Mouse (Mus musculus): ENCODE measurements around the gene Srrm4.

The Srrm4 gene

GRCm38 (mm10) chr5:116591346-116592048 is at the start of gene Srrm4:
Gene Srrm4, minus strand, starts transcription at chr5:116591817.
- peak; percentile 4 for DNase-seq (ENCODE audit: low spot score)

- no peak for DNase-seq (ENCODE audit: low spot score)
Measured at GRCm38 (mm10) chr5:116592801-116593430, 1.3 kb upstream of the Srrm4 start.

- no peak for DNase-seq (ENCODE audit: low spot score)
Measured at GRCm38 (mm10) chr5:116592049-116592800, 608 bp upstream of the Srrm4 start.

- DNase-seq (ENCODE audit: low spot score), result no peak
Measured at GRCm38 (mm10) chr5:116590698-116591097, 919 bp downstream of the Srrm4 start.

- DNase-seq (ENCODE audit: low spot score), result no peak
Measured at GRCm38 (mm10) chr5:116589631-116590030, 2.0 kb downstream of the Srrm4 start.

GRCm38 (mm10) chr5:116588836-116589235 is 2.8 kb downstream of the Srrm4 start:
- no peak for DNase-seq (ENCODE audit: low spot score)

- DNase-seq (ENCODE audit: low spot score), result no peak
Measured at GRCm38 (mm10) chr5:116579533-116579932, 12.1 kb downstream of the Srrm4 start.

GRCm38 (mm10) chr5:116577082-116577481 is 14.5 kb downstream of the Srrm4 start:
- DNase-seq (ENCODE audit: low spot score), result no peak

- DNase-seq (ENCODE audit: low spot score), result no peak
Measured at GRCm38 (mm10) chr5:116573307-116573706, 18.3 kb downstream of the Srrm4 start.

GRCm38 (mm10) chr5:116571936-116572335 is 19.7 kb downstream of the Srrm4 start:
- no peak for DNase-seq (ENCODE audit: low spot score)

GRCm38 (mm10) chr5:116571232-116571861 is 20.3 kb downstream of the Srrm4 start:
- no peak for DNase-seq (ENCODE audit: low spot score)

- DNase-seq (ENCODE audit: low spot score), result no peak
Measured at GRCm38 (mm10) chr5:116570566-116570965, 21.1 kb downstream of the Srrm4 start.

- DNase-seq (ENCODE audit: low spot score), result no peak
Measured at GRCm38 (mm10) chr5:116569629-116570028, 22.0 kb downstream of the Srrm4 start.

- no peak for DNase-seq (ENCODE audit: low spot score)
Measured at GRCm38 (mm10) chr5:116568050-116568449, 23.6 kb downstream of the Srrm4 start.

GRCm38 (mm10) chr5:116567298-116567697 is 24.3 kb downstream of the Srrm4 start:
- DNase-seq (ENCODE audit: low spot score), result no peak

GRCm38 (mm10) chr5:116566385-116567045 is 25.1 kb downstream of the Srrm4 start:
- DNase-seq (ENCODE audit: low spot score), result no peak

- no peak for DNase-seq (ENCODE audit: low spot score)
Measured at GRCm38 (mm10) chr5:116565573-116565972, 26.0 kb downstream of the Srrm4 start.

GRCm38 (mm10) chr5:116564391-116564790 is 27.2 kb downstream of the Srrm4 start:
- DNase-seq (ENCODE audit: low spot score), result no peak

- DNase-seq (ENCODE audit: low spot score), result no peak
Measured at GRCm38 (mm10) chr5:116563713-116564112, 27.9 kb downstream of the Srrm4 start.

- DNase-seq (ENCODE audit: low spot score), result no peak
Measured at GRCm38 (mm10) chr5:116559091-116559490, 32.5 kb downstream of the Srrm4 start.

- DNase-seq (ENCODE audit: low spot score), result no peak
Measured at GRCm38 (mm10) chr5:116556614-116557013, 35.0 kb downstream of the Srrm4 start.

GRCm38 (mm10) chr5:116553868-116554267 is 37.7 kb downstream of the Srrm4 start:
- DNase-seq (ENCODE audit: low spot score), result no peak
